Mouse (Mus musculus) intestine, embryonic 15.5 days (tissue): ENCODE results near the gene Gm20388. TPM values are rescaled to one million over a fixed set of nuclear protein-coding genes. Genes with fewer than 3 reads are reported as not detected.

Source experiments
- ATAC-seq: fragments of 200-750 bp; cut with Nextera tagmentation; 2 replicates; pipeline ENCODE4 v1.8.0; 2017; ENCODE audit warnings: moderate TSS enrichment, moderate library complexity
- H3K27ac ChIP-seq: fragments of 300-500 bp; sonication (generic); 2 replicates; pipeline ENCODE4 v1.5.1; 2015; ENCODE audit warnings: mild to moderate bottlenecking, inconsistent platforms
- H3K27me3 ChIP-seq: fragments of 300-500 bp; sonication (generic); replicated peaks from 2 replicates; pipeline ENCODE4 v1.6.1; 2015; ENCODE audit warnings: inconsistent platforms
- H3K36me3 ChIP-seq: fragments of 300-500 bp; sonication (generic); 2 replicates; pipeline ENCODE4 v1.6.1; 2015; ENCODE audit warnings: inconsistent platforms
- H3K4me1 ChIP-seq: fragments of 300-500 bp; sonication (generic); replicated peaks from 2 replicates; pipeline ENCODE4 v1.6.1; 2015; ENCODE audit warnings: inconsistent platforms
- H3K4me2 ChIP-seq: fragments of 300-500 bp; sonication (generic); replicated peaks from 2 replicates; pipeline ENCODE4 v1.6.1; 2015; ENCODE audit warnings: mild to moderate bottlenecking, inconsistent platforms
- H3K4me3 ChIP-seq: fragments of 300-500 bp; sonication (generic); replicated peaks from 2 replicates; pipeline ENCODE4 v1.5.1; 2015; ENCODE audit warnings: inconsistent platforms
- H3K9ac ChIP-seq: fragments of 300-500 bp; sonication (generic); 2 replicates; pipeline ENCODE4 v1.6.1; 2015; ENCODE audit warnings: inconsistent platforms
- H3K9me3 ChIP-seq: fragments of 300-500 bp; sonication (generic); 2 replicates; pipeline ENCODE4 v1.6.1; 2016; ENCODE audit warnings: inconsistent platforms
- WGBS: fragments of 180-500 bp; shearing (Covaris S2); methylation state at CpG from one replicate; pipeline ENCODE4 v1.1.7; 2015; 5-methylcytosine and 5-hydroxymethylcytosine counted together
- polyA plus RNA-seq: library from polyadenylated mRNA; unstranded; fragments of >200 nt; fragmentation: Nextera tagmentation; extraction: Ambion mirVana; gene quantifications from 2 replicates; pipeline ENCODE4 v1.2.1, GENCODE M21; 2015

Gene Gm20388
- polyA plus RNA-seq, 1 experiment from 2014 or later: not detected

DNA sequence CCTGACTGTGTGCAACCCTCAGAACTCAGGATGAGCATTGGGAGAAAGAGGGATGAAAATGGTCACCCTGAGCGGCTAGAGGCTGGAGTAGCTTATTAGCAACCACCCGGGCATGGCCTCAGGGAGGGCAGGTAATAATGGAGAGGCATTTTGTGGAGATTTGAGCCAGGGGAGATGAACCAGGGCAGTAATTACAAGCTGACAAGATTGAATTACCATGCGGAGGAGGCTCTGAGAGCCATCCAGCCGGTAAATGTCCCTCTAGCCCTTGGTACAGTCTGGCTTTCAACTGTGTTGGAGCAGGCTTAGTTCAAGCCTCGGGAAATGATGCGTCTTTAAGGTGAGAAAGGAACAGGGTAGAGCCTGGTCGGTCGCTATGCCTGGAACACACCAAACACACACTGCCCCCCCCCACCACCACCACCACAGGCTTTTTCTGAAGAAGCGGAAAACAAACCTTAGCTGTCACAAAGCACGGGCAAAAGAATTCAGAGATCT lies 1486.6 kb downstream of the Gm20388 start:
- Histone ChIP-seq H3K27me3 (peaks cover 41% of the 10 kb centered on the region), H3K4me3 (no peak overlapping the region), H3K4me1 (peaks cover 3% of the 10 kb centered on the region; the same call in 1 of the 2 replicates), H3K27ac (no peak overlapping the region), H3K9ac (no peak overlapping the region), H3K36me3 (no peaks in the 10 kb centered on the region), H3K4me2 (no peak overlapping the region), H3K9me3 (no peaks in the 10 kb centered on the region)
- WGBS: 59% methylated on average over 10 of the region's 10 CpGs
- ATAC-seq: no peak

DNA sequence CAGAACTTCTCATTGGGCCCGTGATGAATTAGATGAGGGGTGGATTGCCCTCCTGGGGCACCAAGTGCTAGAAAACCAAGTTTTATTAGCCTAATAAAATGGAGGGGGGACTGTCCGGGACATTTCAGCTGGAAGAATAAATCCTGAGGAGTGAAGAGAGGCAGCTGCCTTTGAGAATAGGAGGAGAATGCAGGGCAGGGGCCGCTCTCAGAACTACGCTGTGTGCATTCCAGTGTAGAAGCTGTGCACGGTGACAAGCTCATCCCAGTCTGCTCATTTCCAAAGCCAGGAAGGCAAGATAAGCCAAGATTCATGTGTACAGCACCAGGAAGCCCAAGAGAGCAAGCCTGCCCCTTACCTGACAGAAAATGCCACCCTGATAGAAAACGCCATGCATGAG lies 1487.4 kb downstream of the Gm20388 start:
- H3K27me3 ChIP-seq: peaks cover 33% of the 10 kb centered on the region
- no peak overlapping the region for H3K4me3 ChIP-seq
- H3K9ac ChIP-seq: no peak overlapping the region
- peaks cover 3% of the 10 kb centered on the region; the same call in 1 of the 2 replicates for H3K4me1 ChIP-seq
- no peak for ATAC-seq
- H3K9me3 ChIP-seq: no peaks in the 10 kb centered on the region
- 50% methylated on average over 6 of the region's 6 CpGs for WGBS
- H3K4me2 ChIP-seq: no peak overlapping the region
- no peak overlapping the region for H3K27ac ChIP-seq
- no peaks in the 10 kb centered on the region for H3K36me3 ChIP-seq

DNA sequence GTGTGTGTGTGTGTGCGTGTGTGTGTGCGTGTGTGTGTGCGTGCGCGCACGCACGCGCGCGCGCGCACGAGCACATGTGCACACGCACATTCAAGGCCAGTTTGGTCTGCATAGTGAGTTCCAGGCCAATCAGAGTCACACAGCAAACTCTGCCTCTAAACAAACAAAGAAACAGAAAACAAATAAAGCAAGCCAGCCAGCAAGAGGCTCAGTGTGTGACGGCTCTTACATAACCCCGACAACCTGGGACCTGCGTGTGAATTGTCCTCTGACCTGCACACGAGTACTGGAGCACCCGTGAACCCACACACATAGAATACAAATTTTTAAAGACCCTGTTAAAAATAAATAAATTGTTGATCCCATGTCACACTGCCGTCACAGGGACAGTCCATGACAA lies 1488.1 kb downstream of the Gm20388 start:
- WGBS: 94% methylated on average over 20 of the region's 20 CpGs
- no peak overlapping the region for H3K4me3 ChIP-seq

DNA sequence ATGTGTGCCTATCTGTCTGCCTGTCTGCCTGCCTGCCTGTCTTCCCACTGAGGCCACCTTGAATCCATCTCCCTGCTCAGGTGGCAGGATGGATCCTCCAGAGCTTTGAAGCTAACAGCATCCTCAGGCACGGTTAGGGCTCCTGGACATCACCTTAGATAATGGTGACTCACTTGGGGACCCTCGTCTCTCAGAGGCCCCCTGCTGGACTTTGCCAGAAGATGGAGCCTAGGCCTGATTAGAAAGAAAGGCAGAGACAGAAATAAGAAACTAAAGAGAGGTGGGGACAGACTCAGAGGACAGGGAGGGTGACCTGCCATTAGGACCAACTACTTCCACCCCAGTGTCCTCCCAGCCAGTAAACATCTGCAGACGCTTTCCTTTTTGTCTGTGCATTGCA lies 1488.5 kb downstream of the Gm20388 start:
- Histone ChIP-seq H3K36me3 (no peaks in the 10 kb centered on the region), H3K27ac (no peak overlapping the region), H3K4me2 (no peak overlapping the region), H3K4me1 (peaks cover 3% of the 10 kb centered on the region; the same call in 1 of the 2 replicates), H3K27me3 (peaks cover 27% of the 10 kb centered on the region), H3K9ac (no peak overlapping the region), H3K4me3 (no peak overlapping the region), H3K9me3 (no peaks in the 10 kb centered on the region)
- 57% methylated on average over 3 of the region's 3 CpGs for WGBS
- ATAC-seq: no peak

More for the DNA sequence above, 1488.1 kb downstream of the Gm20388 start:
- peaks cover 3% of the 10 kb centered on the region; the same call in 1 of the 2 replicates for H3K4me1 ChIP-seq
- no peaks in the 10 kb centered on the region for H3K36me3 ChIP-seq
- H3K4me2 ChIP-seq: no peak overlapping the region
- peaks cover 31% of the 10 kb centered on the region for H3K27me3 ChIP-seq
- ATAC-seq: no peak
- no peak overlapping the region for H3K9ac ChIP-seq
- no peaks in the 10 kb centered on the region for H3K9me3 ChIP-seq
- no peak overlapping the region for H3K27ac ChIP-seq

DNA sequence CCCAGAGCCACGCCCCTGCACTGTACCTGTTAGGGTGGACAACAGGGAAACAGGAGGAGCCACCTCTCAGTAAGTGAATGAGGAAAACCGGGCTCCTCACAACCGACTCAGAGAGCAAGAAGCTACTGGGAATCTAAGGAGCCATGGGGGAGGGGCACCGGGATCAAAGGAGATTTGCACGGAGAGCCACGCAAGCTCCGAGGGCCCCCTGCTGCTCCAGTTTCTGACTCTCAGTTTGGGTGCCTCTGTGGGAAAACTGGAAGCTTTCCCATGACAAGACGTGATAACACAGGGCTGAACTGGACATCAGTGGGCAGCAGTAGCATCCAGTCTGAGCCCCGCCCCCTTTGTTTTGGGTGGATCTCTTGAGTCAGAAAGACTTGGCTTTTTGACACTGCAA lies 1489.9 kb downstream of the Gm20388 start:
- Histone ChIP-seq H3K9me3 (no peaks in the 10 kb centered on the region), H3K4me1 (peaks cover 3% of the 10 kb centered on the region; the same call in 1 of the 2 replicates), H3K4me2 (no peak overlapping the region), H3K27me3 (peaks cover 17% of the 10 kb centered on the region), H3K9ac (no peak overlapping the region), H3K27ac (no peak overlapping the region), H3K36me3 (no peaks in the 10 kb centered on the region), H3K4me3 (no peak overlapping the region)
- ATAC-seq: no peak
- 35% methylated on average over 9 of the region's 9 CpGs for WGBS

DNA sequence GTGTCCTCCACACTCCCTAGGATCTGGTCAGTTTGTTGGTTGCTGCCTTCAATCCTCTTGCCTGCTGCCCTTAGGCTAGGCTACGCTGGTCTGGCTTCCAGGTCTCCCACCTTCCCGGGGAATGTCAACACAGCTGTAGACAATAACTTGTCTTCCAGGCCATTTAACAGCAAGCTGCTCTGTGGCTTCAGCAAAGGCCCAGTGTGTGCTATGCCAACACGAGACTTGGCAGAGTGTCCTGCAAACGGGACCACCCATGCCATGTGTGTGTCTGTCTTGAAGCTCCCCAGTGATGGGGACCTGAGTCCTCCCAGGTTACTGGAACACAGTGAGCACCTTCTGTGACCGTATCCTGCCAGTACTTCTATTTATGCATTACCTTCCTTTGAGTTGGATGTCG lies 1493.2 kb downstream of the Gm20388 start:
- Histone ChIP-seq H3K27ac (no peak overlapping the region), H3K4me2 (no peak overlapping the region), H3K9me3 (no peaks in the 10 kb centered on the region), H3K27me3 (no peaks in the 10 kb centered on the region), H3K9ac (no peak overlapping the region), H3K4me1 (no peaks in the 10 kb centered on the region), H3K36me3 (no peaks in the 10 kb centered on the region), H3K4me3 (no peak overlapping the region)
- WGBS: 81% methylated on average over 6 of the region's 6 CpGs
- no peak for ATAC-seq

DNA sequence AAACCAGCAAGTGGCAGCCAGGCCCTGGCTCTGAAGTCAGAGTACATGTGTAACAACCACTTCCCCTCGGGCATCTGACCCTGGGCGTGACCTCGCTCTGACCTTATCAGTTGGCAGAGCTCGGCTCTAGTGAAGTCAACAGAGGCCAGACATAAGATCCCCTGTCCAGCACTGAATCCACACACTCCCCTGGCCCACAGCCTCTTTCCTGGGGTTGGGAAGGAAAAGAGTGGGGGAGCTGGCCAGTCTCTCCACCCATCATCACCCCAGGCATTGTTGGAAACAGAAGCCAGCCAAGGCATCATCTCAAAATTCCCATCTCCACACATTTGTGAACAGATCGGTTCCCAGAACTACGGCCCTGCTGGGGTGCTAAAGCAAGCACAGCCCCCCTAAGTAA lies 1507.4 kb downstream of the Gm20388 start:
- Histone ChIP-seq H3K4me1 (peaks cover 6% of the 10 kb centered on the region), H3K27ac (no peak overlapping the region), H3K4me2 (no peak overlapping the region), H3K9me3 (no peaks in the 10 kb centered on the region), H3K27me3 (no peaks in the 10 kb centered on the region), H3K4me3 (no peak overlapping the region), H3K9ac (no peak overlapping the region), H3K36me3 (no peaks in the 10 kb centered on the region)
- WGBS: 41% methylated on average over 6 of the region's 6 CpGs
- no peak for ATAC-seq

DNA sequence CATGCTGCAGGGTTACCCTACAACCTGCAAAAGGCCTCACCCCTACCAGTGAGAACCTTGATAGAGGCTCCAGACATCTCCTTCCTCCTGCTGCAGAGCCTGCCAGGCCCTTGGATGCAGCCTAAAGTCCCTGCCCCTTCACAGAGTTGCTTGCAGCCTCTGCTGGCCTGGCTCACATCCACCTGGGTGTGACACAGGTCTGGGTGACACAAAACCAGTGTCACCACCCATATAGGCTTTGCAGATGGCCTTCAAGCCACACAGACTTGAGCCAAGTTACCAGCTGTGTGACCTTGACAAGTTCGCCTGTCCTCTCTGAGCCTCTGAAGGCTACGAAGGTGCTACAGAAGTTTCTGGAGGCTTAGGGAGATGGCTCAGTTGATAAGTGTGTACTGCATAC lies 1508.9 kb downstream of the Gm20388 start:
- Histone ChIP-seq H3K9ac (no peak overlapping the region), H3K4me3 (no peak overlapping the region), H3K9me3 (no peaks in the 10 kb centered on the region), H3K27ac (no peak overlapping the region), H3K4me2 (no peak overlapping the region), H3K36me3 (no peaks in the 10 kb centered on the region), H3K4me1 (peaks cover 6% of the 10 kb centered on the region), H3K27me3 (no peaks in the 10 kb centered on the region)
- WGBS: 94% methylated on average over 2 of the region's 2 CpGs
- ATAC-seq: no peak

DNA sequence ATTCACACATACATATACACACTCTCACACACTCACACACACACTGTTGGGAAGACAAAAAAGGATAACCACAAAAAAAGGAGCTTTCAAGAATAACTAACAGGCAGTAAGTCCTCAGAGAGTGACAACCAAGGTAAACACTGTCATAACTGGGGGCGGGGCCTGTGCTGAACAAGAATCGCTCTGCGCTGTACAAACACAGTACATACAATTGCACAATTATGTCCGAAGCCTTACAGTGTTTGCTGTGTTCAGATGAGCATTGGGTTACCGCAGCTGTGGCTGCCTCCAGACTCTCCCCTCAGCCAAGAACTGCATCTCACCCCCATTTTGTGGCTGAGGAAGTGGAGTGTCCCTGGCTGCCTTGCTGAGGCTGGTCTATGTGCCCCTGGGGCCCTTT lies 1510.4 kb downstream of the Gm20388 start:
- H3K4me1 ChIP-seq: peaks cover 6% of the 10 kb centered on the region
- H3K4me2 ChIP-seq: no peak overlapping the region
- no peak overlapping the region for H3K27ac ChIP-seq
- no peak overlapping the region for H3K4me3 ChIP-seq
- no peaks in the 10 kb centered on the region for H3K27me3 ChIP-seq
- WGBS: 63% methylated on average over 5 of the region's 5 CpGs
- H3K9me3 ChIP-seq: no peaks in the 10 kb centered on the region
- H3K9ac ChIP-seq: no peak overlapping the region
- peak; percentile 66 for ATAC-seq
- H3K36me3 ChIP-seq: no peaks in the 10 kb centered on the region

DNA sequence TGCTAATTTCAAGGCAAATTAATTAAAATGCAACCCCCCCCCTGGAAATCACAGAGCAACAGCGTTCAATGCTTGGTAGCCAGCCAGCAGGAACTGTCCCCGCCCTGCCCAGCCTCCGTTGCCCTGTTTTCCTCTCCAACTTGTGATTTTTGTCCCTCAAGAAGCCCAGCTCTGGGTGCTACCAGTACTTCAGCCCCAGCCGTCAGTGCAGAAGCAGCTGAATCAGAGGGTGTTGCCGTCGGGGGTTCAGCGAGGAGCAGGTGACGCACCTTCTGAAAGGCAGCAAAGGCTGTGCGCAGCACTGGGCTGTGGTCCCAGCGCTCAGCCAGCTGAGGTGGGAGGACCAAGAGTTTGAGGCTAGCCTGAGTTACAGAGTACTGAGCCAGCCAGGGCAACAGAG lies 1513.4 kb downstream of the Gm20388 start:
- Histone ChIP-seq H3K4me2 (no peak overlapping the region), H3K4me3 (no peak overlapping the region), H3K27ac (no peak overlapping the region), H3K36me3 (no peaks in the 10 kb centered on the region), H3K9me3 (no peaks in the 10 kb centered on the region), H3K4me1 (no peaks in the 10 kb centered on the region; the same call in 1 of the 2 replicates), H3K27me3 (no peaks in the 10 kb centered on the region), H3K9ac (no peak overlapping the region)
- ATAC-seq: no peak
- WGBS: 92% methylated on average over 10 of the region's 10 CpGs

DNA sequence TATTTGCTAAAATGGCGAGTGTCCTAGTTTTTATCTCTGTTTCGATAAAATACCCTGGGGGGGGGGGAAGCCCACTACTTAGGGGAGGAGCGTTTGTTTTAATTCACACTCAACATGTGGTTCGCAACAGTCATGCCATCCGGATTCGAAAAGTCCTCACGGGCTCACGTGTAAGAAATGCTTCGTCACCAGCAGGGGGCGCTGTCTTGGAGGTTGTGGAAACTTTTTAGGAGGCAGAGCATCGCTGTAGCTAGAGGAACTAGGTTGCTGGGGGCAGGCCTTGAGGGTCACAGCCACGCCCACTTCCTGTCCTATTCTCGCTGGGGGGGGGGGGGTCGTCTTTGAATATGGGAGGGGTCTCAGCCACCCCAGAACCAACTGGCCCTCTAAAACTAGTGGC lies 1514.0 kb downstream of the Gm20388 start:
- Histone ChIP-seq H3K4me2 (no peak overlapping the region), H3K4me1 (no peaks in the 10 kb centered on the region; the same call in 1 of the 2 replicates), H3K4me3 (no peak overlapping the region), H3K36me3 (no peaks in the 10 kb centered on the region), H3K9ac (no peak overlapping the region), H3K27me3 (no peaks in the 10 kb centered on the region), H3K9me3 (no peaks in the 10 kb centered on the region), H3K27ac (no peak overlapping the region)
- 88% methylated on average over 14 of the region's 14 CpGs for WGBS
- no peak for ATAC-seq

DNA sequence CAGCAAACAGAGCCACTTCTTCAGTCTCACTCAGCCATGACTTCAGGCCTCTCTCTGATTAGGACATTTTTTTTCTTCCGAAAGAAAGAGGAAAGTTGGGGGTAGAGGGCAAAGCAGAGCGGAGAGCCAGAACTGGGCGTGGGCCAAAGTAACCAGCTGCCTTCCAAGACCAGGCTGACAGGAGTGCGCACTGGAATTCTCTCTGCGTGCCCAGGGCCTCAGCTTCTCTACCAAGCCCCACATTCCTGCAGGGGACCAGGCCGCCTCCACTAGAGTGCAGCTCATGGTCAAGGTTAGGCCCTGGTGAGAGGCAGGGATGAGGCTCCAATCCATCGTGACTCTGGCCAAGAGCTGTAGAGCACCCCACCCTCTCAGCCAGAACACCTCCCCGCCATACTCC lies 1520.9 kb downstream of the Gm20388 start:
- H3K4me1 ChIP-seq: no peaks in the 10 kb centered on the region
- H3K4me3 ChIP-seq: no peak overlapping the region
- H3K4me2 ChIP-seq: no peak overlapping the region
- no peaks in the 10 kb centered on the region for H3K9me3 ChIP-seq
- no peak overlapping the region for H3K9ac ChIP-seq
- 59% methylated on average over 8 of the region's 8 CpGs for WGBS
- no peaks in the 10 kb centered on the region for H3K27me3 ChIP-seq
- H3K36me3 ChIP-seq: no peaks in the 10 kb centered on the region
- no peak overlapping the region for H3K27ac ChIP-seq
- no peak for ATAC-seq

DNA sequence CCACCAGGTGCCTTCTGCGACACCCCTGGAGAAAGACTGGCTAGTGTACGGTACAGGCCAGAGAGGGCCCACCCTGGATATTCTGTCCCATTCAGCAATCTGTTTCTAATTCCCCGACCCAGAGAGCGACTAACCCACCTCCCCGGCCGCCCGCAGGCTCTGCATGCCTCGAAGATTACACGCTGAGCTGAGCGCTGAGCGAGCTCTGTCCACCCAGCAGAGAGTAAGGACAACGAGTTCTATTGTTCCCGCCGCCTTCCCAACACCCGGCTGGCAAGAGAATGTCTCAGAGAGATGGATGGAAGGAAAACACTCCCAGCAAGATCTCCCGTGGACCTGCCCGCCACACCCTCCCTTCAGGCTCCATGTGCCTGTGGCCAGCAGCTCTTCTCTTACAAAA lies 1522.8 kb downstream of the Gm20388 start:
- 27% methylated on average over 17 of the region's 17 CpGs for WGBS
- no peaks in the 10 kb centered on the region for H3K9me3 ChIP-seq
- H3K36me3 ChIP-seq: no peaks in the 10 kb centered on the region
- H3K4me2 ChIP-seq: no peak overlapping the region
- H3K27me3 ChIP-seq: no peaks in the 10 kb centered on the region
- no peaks in the 10 kb centered on the region for H3K4me1 ChIP-seq
- no peak overlapping the region for H3K27ac ChIP-seq
- no peak overlapping the region for H3K9ac ChIP-seq
- ATAC-seq: no peak
- no peak overlapping the region for H3K4me3 ChIP-seq
